Mouse (Mus musculus) gastrocnemius, postnatal 10 days (tissue): ENCODE results near the gene A030003K21Rik. TPM values are rescaled to one million over a fixed set of nuclear protein-coding genes. Genes with fewer than 3 reads are reported as not detected.
"Not testable (repeated sequence)": the region's sequence is repeated elsewhere in the genome, so short reads cannot be mapped to it uniquely, and the experiment has no call there.

Experiments used
- DNase-seq: peaks from one replicate; pipeline ENCODE4 v3.0.0; 2021; ENCODE audit warnings: mixed read lengths
- long read RNA-seq, 2 experiments: library from polyadenylated mRNA; stranded (forward); transcript quantifications; one replicate each; pipeline ENCODE4 v2.0.0; 2021
- total RNA-seq, 2 experiments: library from RNA; stranded (reverse); gene quantifications; 2 replicates each; pipeline ENCODE4 v1.2.3; 2021

The A030003K21Rik gene
- total RNA-seq: not detected
- long read RNA-seq, experiment 1: 0 reads
- long read RNA-seq, experiment 2: 0 reads

GRCm38 (mm10) chr1:82943295-82943694 is at the start of gene A030003K21Rik:
Gene A030003K21Rik, minus strand, starts transcription at chr1:82943388.
- not testable (repeated sequence) for DNase-seq

- no peak for DNase-seq
Measured at GRCm38 (mm10) chr1:82992093-82992492, 48.9 kb upstream of the A030003K21Rik start.

DNA sequence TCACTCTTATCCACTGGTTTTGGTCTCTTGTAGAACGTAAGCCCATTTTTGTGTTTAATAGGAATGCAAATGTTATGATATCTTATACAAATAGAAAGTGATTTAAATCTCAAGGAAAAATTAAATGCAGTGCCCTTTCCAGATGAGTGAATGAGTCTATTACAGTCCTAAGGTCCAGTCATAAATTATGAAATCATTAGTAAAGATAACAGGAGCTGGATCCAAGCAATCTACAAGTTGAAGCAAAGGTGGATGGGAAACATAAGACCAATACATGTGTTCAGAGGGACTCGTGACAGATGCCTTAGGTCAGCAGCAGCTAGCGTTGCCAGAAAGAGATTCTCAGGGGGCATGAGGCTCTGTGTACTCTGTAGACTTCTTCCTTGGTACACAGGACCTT is 48.4 kb upstream of the A030003K21Rik start:
- DNase-seq: no peak

- no peak for DNase-seq
Measured at GRCm38 (mm10) chr1:82991062-82991461, 47.9 kb upstream of the A030003K21Rik start.

GRCm38 (mm10) chr1:82987530-82988198 is 44.5 kb upstream of the A030003K21Rik start:
- no peak for DNase-seq

- no peak for DNase-seq
Measured at GRCm38 (mm10) chr1:82986738-82987137, 43.5 kb upstream of the A030003K21Rik start.

DNA sequence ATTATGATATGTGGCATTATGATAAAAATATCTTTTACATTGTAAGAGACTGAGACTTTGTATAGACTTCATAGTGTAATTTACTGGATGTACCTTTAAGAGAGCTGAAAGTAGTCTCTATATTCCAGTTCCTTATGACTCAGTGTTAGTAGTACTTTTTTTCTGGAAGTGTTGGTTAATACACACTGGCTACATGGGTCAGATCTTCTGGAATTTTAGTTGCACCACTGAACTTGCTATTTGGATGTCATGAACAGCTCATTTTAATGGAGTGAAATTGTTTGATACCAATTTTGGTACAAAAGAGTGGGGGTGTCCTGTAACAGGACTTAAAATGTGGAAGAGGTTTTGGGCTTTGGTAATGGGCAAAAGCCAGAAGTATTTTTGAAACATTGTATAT is 34.7 kb upstream of the A030003K21Rik start:
- no peak for DNase-seq

- DNase-seq: no peak
Measured at GRCm38 (mm10) chr1:82975750-82976149, 32.6 kb upstream of the A030003K21Rik start.

GRCm38 (mm10) chr1:82974342-82974741 is 31.2 kb upstream of the A030003K21Rik start:
- DNase-seq: no peak

- DNase-seq: no peak
Measured at GRCm38 (mm10) chr1:82973901-82974300, 30.7 kb upstream of the A030003K21Rik start.

- DNase-seq: no peak
Measured at GRCm38 (mm10) chr1:82973244-82973643, 30.1 kb upstream of the A030003K21Rik start.

GRCm38 (mm10) chr1:82972046-82972445 is 28.9 kb upstream of the A030003K21Rik start:
- DNase-seq: no peak

DNA sequence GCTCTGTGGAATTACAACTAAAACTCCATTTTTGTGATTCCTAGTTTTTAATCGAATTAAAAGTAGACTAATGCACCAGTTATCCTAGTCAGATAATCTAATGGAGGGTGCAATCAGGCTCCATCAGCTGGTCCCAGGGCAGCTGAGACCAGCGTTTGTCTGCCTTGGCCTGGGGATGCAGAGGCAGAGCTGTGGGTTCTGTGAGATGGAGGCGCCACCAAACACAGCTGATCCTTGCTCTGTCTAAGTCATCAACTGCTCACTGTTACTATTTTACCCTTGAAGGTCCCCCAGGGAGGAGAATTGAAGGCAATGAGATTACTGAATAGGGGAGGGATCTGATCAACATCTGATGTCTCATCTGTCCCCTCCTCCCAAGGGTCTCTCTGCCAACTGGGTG is 23.2 kb upstream of the A030003K21Rik start:
- no peak for DNase-seq

DNA sequence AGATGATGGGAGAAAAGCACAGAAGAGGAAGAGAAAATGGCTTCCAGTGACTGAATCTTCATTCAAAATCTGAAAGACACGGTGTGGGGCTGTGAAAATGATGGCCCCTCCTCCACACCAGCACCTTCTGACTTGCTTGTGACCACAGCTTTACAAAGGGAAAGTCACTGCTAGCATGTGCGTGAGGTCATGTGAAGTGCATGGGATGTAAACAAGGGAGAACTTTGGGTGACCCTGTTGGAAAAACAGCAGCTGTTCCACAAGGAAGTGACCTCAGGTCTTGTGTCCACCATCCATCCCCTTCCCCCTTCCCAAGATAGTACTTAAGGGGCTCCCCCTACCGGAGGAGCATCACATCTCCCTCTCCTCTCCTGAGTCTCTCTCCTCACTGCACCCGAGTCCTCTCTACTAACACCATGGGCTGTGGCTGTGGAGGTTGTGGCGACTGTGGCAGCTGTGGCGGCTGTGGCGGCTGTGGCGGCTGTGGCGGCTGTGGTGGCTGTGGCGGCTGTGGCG is 16.7 kb upstream of the A030003K21Rik start, which contains the start of gene Gm47955:
TSS of gene Gm47955 (plus strand) at position 417 of the 516 bp plus-strand sequence.
- DNase-seq: no peak

DNA sequence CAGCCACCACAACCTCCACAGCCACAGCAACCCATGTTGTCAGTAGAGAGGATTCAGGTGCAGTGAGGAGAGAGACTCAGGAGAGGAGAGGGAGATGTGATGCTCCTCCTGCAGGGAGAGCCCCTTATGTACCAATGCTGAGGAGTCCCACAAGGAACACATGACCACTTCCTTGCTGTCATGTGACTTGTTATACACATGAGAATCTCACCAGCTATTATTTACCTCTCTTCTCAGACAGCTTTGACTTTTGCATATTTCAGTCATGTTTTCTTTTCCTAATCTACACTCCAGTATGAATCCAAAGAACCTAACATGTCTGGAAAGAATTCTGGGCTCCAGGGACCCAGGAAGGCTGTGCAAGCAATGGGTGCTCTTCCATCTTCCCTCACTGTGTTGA is 12.7 kb upstream of the A030003K21Rik start, which contains the start of gene Gm7544:
TSS of gene Gm7544 (minus strand) at position 101 of the 400 bp plus-strand sequence.
- DNase-seq: not testable (repeated sequence)

- no peak for DNase-seq
Measured at GRCm38 (mm10) chr1:82948601-82949000, 5.4 kb upstream of the A030003K21Rik start.

- DNase-seq: not testable (repeated sequence)
Measured at GRCm38 (mm10) chr1:82946029-82946428, 2.8 kb upstream of the A030003K21Rik start.

DNA sequence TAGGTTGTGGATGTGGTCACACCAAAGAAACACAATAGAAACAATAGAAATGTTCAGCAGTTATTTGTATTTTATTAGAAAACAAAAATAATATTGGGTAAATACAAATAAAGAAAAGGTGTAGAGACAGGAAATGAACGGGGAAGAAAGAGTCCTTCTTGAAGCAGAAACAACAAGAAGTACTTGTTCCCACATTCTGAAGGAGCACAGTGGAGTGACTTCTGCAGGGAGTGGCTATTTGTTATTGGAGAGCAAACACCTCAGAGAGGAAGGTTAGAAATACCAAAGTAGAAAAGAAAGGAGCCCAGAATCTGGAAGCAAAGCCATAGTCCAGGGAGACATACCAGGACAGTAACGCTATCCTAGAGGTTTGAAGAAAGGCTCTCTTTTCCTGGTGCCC is 683 bp downstream of the A030003K21Rik start:
- not testable (repeated sequence) for DNase-seq

DNA sequence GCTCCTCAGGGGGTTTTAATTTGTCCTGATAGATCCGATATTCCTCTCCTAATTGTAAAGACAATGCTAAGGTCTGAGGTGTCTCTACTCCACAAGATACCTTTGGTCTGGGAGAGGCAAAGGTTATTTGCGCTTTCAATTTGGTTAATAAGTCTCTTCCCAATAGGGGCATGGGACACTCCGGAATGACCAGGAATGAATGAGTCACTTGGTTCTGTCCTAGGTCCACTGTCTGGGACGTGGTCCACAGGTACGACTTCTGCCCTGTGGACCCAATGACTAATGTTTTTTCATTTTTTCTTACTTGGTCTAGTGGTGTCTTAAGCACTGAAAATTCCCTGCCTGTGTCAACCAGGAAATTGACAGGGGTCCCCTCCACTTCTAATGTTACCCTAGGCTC is 4.5 kb downstream of the A030003K21Rik start:
- no peak for DNase-seq

GRCm38 (mm10) chr1:82931326-82931725 is 11.9 kb downstream of the A030003K21Rik start, which contains the start of gene Gm6217:
Gene Gm6217, minus strand, starts transcription at chr1:82931399.
- not testable (repeated sequence) for DNase-seq

- DNase-seq: not testable (repeated sequence)
Measured at GRCm38 (mm10) chr1:82930558-82930957, 12.6 kb downstream of the A030003K21Rik start.

- DNase-seq: no peak
Measured at GRCm38 (mm10) chr1:82924650-82925049, 18.5 kb downstream of the A030003K21Rik start, which contains the start of gene A030014E15Rik. Gene A030014E15Rik, plus strand, starts transcription at chr1:82924917.

DNA sequence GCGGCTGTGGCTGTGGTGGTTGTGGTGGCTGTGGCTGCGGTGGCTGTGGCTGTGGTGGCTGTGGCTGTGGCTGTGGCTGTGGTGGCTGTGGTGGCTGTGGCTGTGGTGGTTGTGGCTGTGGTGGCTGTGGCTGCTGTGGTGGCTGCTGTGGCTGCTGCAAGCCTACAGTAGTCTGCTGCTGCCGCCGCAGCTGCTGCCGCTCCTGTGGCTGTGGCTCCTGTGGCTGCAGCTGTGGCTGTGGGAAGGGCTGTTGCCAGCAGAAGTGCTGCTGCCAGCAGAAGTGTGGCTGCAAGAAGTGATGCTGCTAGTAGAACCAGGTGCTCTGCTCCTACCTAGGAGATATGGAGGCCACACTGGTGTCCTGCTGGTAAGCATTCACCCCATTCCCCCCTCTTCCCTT is 29.8 kb downstream of the A030003K21Rik start:
- not testable (repeated sequence) for DNase-seq

DNA sequence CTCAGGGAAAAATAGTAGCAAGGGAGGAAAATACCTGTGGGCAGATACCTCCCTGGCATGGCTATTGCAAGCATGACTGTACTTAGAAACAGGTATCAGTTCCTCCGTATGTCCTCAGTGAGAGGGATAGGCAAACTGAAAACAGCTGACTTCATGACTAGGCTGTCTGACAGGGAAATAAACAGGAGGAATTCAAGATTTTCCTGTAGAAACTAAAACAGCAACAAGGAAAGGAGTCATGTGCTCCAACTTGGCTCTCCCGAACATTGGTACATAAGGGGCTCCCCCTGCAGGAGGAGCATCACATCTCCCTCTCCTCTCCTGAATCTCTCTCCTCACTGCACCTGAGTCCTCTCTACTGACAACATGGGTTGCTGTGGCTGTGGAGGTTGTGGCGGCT is 30.2 kb downstream of the A030003K21Rik start, which contains the start of gene A030005L19Rik:
TSS of gene A030005L19Rik (plus strand) at position 301 of the 400 bp plus-strand sequence.
- DNase-seq: no peak
